Mouse (Mus musculus) hematopoietic stem cell, adult 5-6 weeks (primary cell): ENCODE results near the gene Phf11a. TPM values are rescaled to one million over a fixed set of nuclear protein-coding genes. Genes with fewer than 3 reads are reported as not detected.

Experiments used
- total RNA-seq: library from RNA; stranded (forward); fragments of 172-1452, 232-1000 nt; gene quantifications from 2 replicates; pipeline ENCODE4 v1.2.3, GENCODE M21; 2017

The Phf11a gene
- total RNA-seq, 1 experiment from 2014 or later = 0.55 TPM

Other genes starting within 250 kb of the Phf11a start
- gene 1700129C05Rik, start 154.6 kb downstream of the Phf11a start, total RNA-seq = not detected in 2 replicates
- gene Gm5142, start 118.8 kb downstream of the Phf11a start, total RNA-seq = not detected in 2 replicates
- 29.6 and 32.1 TPM in 2 replicates for gene Rcbtb1, start 96.3 kb downstream of the Phf11a start, total RNA-seq
- gene Gm6904, start 37.3 kb downstream of the Phf11a start, total RNA-seq = not detected in 2 replicates
- 25.4 and 27.3 TPM in 2 replicates for gene Phf11b, start 43.8 kb upstream of the Phf11a start, total RNA-seq
- gene Phf11d, start 67.9 kb upstream of the Phf11a start, total RNA-seq = 4.8 and 12.1 TPM in 2 replicates
- 1.5 and 1.7 TPM in 2 replicates for gene Phf11c, start 97.9 kb upstream of the Phf11a start, total RNA-seq
- gene Setdb2, start 143.4 kb upstream of the Phf11a start, total RNA-seq = 22.6 and 25.7 TPM in 2 replicates
- gene Cab39l, start 143.4 kb upstream of the Phf11a start, total RNA-seq = 29.5 and 36.4 TPM in 2 replicates